Comparison of ENCODE assay signal across 29 mouse cellular contexts in the genomic region with DNA sequence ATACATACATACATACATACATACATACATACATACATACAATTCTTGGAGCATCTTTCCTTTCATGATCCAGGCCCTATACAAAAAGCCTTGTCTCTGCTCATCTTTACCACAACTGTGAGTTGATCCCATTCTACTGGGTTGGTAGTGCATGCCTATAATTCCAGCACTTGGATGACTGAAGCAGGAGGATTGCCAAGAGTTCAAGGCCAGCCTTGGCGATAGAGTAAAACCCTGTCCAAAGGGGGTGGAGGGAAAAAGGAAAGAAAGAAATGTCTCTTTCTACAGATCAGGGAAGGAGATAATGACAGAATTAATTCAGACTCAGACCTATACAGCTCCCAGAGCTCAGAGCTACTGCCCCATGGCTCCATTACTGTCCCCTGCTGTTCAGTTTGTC. TPM values are rescaled to one million over a fixed set of nuclear protein-coding genes. Genes with fewer than 3 reads are reported as not detected.
DNase-seq lines count a peak whose midpoint lies in the region; ATAC-seq lines count a peak whose summit lies in the region.
"Had no signal": no experiment of that assay in that cellular context is flagged by ENCODE, and none has a peak within 500 bp of the region (broad histone marks: within the 10 kb centered on the region; RNA-seq: fewer than 3 reads in every experiment).

No protein-coding gene starts in this region.

- H3K4me2 ChIP-seq in neural tube, embryonic 13.5 days: no peak overlapping the region
- H3K4me2 ChIP-seq in liver, embryonic 12.5 days: no peak overlapping the region
- H3K4me2 ChIP-seq: embryonic facial prominence, embryonic 13.5 days; embryonic facial prominence, embryonic 15.5 days; forebrain, embryonic 12.5 days; forebrain, embryonic 15.5 days had no signal

- DNase-seq in adrenal gland, adult 2 months: peak; percentile 43
- no peak for DNase-seq in adrenal gland, postnatal 4 days (ENCODE audit: low spot score in 2 of 2)
- DNase-seq in neural tube, embryonic 10.5 days (ENCODE audit: extremely low spot score, low spot score): no peak
- DNase-seq in adrenal gland, postnatal 14 days: peak; percentile 27
- peak; percentile 44 to 58 for DNase-seq in adrenal gland, postnatal 36 days
- no peak for DNase-seq in layer of hippocampus, postnatal 36 days
- DNase-seq: B cell, adult 2 months; cerebellum, adult 11 months; cerebellum, adult 18-20 months; cerebellum, adult 8-10 months; cerebellum, adult 9-11 months; cerebellum, postnatal 14 days; cerebellum, postnatal 36 days; embryo, embryonic 11 days; forebrain, postnatal 0 days had no signal

- no peak overlapping the region for H3K9ac ChIP-seq in neural tube, embryonic 13.5 days
- no peak overlapping the region for H3K9ac ChIP-seq in liver, embryonic 12.5 days
- H3K9ac ChIP-seq: embryonic facial prominence, embryonic 13.5 days; embryonic facial prominence, embryonic 15.5 days; forebrain, embryonic 12.5 days; forebrain, embryonic 15.5 days; forebrain, postnatal 0 days had no signal

- H3K36me3 ChIP-seq in neural tube, embryonic 13.5 days: no peaks in the 10 kb centered on the region
- no peaks in the 10 kb centered on the region for H3K36me3 ChIP-seq in liver, embryonic 12.5 days
- H3K36me3 ChIP-seq: embryonic facial prominence, embryonic 13.5 days; embryonic facial prominence, embryonic 15.5 days; forebrain, embryonic 10.5 days; forebrain, embryonic 12.5 days; forebrain, embryonic 15.5 days; G1E had no signal

- no peaks in the 10 kb centered on the region for H3K9me3 ChIP-seq in neural tube, embryonic 13.5 days
- H3K9me3 ChIP-seq in liver, embryonic 12.5 days (replicated peaks): no peaks in the 10 kb centered on the region
- H3K9me3 ChIP-seq: embryonic facial prominence, embryonic 13.5 days; embryonic facial prominence, embryonic 15.5 days; forebrain, embryonic 10.5 days; forebrain, embryonic 12.5 days; forebrain, embryonic 15.5 days; G1E had no signal

- ATAC-seq in neural tube, embryonic 13.5 days (ENCODE audit: low read depth): no peak
- ATAC-seq in liver, embryonic 12.5 days: no peak
- ATAC-seq: CD4-positive, CD25-positive, alpha-beta regulatory T cell, adult 4 months; forebrain, embryonic 15.5 days; forebrain, postnatal 0 days had no signal

- 94% methylated on average over 1 of the region's 1 CpGs for WGBS in neural tube, embryonic 13.5 days
- 79% methylated on average over 1 of the region's 1 CpGs for WGBS in liver, embryonic 12.5 days (ENCODE audit: insufficient replicate concordance)

- no peaks in the 10 kb centered on the region for H3K27me3 ChIP-seq in neural tube, embryonic 13.5 days
- H3K27me3 ChIP-seq in liver, embryonic 12.5 days (replicated peaks): peaks cover 18% of the 10 kb centered on the region
- H3K27me3 ChIP-seq: embryonic facial prominence, embryonic 13.5 days; embryonic facial prominence, embryonic 15.5 days; forebrain, embryonic 15.5 days had no signal

- no peak overlapping the region for H3K4me3 ChIP-seq in neural tube, embryonic 13.5 days
- H3K4me3 ChIP-seq in liver, embryonic 12.5 days: no peak overlapping the region
- H3K4me3 ChIP-seq: embryonic facial prominence, embryonic 13.5 days; embryonic facial prominence, embryonic 15.5 days; erythroblast, embryonic 14.5 days; forebrain, embryonic 10.5 days; forebrain, embryonic 12.5 days; forebrain, embryonic 15.5 days had no signal

- H3K4me1 ChIP-seq in neural tube, embryonic 13.5 days (replicated peaks): peaks cover 10% of the 10 kb centered on the region
- no peaks in the 10 kb centered on the region for H3K4me1 ChIP-seq in liver, embryonic 12.5 days
- H3K4me1 ChIP-seq: forebrain, embryonic 10.5 days; forebrain, embryonic 12.5 days; forebrain, embryonic 15.5 days had no signal

- H3K27ac ChIP-seq in neural tube, embryonic 13.5 days (replicated peaks): 0 out of 2 replicates have a peak overlapping the region, but pooled peaks have one; percentile 25
- no peak overlapping the region for H3K27ac ChIP-seq in liver, embryonic 12.5 days
- H3K27ac ChIP-seq: embryonic facial prominence, embryonic 13.5 days; embryonic facial prominence, embryonic 15.5 days; forebrain, embryonic 10.5 days; forebrain, embryonic 12.5 days; forebrain, embryonic 15.5 days had no signal

RNA-seq across cellular contexts. Expression of gene Oprd1, which starts 21.1 kb away (rescaled TPM):
- under 1 TPM; 0.63 to 0.90 TPM for total RNA-seq in adrenal gland, adult 2 months (2021)
- polyA plus RNA-seq in adrenal gland, adult 2 months (2012; rRNA removed): 1.3 and 1.6 TPM in 2 replicates
- total RNA-seq in adrenal gland, postnatal 4 days (2021): under 1 TPM; 0.50 to 0.59 TPM
- 0.77 and 0.96 TPM in 2 replicates for polyA plus RNA-seq in neural tube, embryonic 13.5 days (2015; fragmentation: Nextera tagmentation; extraction: Ambion mirVana)
- total RNA-seq in adrenal gland, postnatal 14 days (2021): 1.3 and 1.4 TPM in 2 replicates
- total RNA-seq in adrenal gland, postnatal 36 days (2021): under 1 TPM; 0.79 to 0.82 TPM
- 10 to 100 TPM; 10.7 to 11.3 TPM for total RNA-seq in layer of hippocampus, postnatal 36 days (2021)
- 0.24 and 0.39 TPM in 2 replicates for polyA plus RNA-seq in liver, embryonic 12.5 days (2016; fragmentation: Nextera tagmentation; extraction: Ambion mirVana)
- total RNA-seq: CH12.LX; common myeloid progenitor, adult 5-6 weeks had no signal
- polyA plus RNA-seq: CD4-positive, CD25-positive, alpha-beta regulatory T cell, adult 4 months; erythroblast, embryonic 14.5 days; forebrain, embryonic 10.5 days; G1E had no signal

RNA-seq across cellular contexts. Expression of gene Epb41, which starts 48.0 kb away (rescaled TPM):
- total RNA-seq in adrenal gland, adult 2 months (2021): 10 to 100 TPM; 59.3 to 66.6 TPM
- polyA plus RNA-seq in adrenal gland, adult 2 months (2012; rRNA removed): 12.2 and 14.7 TPM in 2 replicates
- total RNA-seq in adrenal gland, postnatal 4 days (2021): 10 to 100 TPM; 67.2 to 91.2 TPM
- polyA plus RNA-seq in neural tube, embryonic 13.5 days (2015; fragmentation: Nextera tagmentation; extraction: Ambion mirVana): 95.5 and 113 TPM in 2 replicates
- total RNA-seq in adrenal gland, postnatal 14 days (2021): 112 and 148 TPM in 2 replicates
- 10 to 100 TPM; 45.8 to 63.6 TPM for total RNA-seq in adrenal gland, postnatal 36 days (2021)
- 10 to 100 TPM; 16.9 to 23.7 TPM for total RNA-seq in layer of hippocampus, postnatal 36 days (2021)
- polyA plus RNA-seq in liver, embryonic 12.5 days (2016; fragmentation: Nextera tagmentation; extraction: Ambion mirVana): 177 and 187 TPM in 2 replicates

RNA-seq across cellular contexts. Expression of gene Gm10300, which starts 48.7 kb away (rescaled TPM):
- under 1 TPM in 1 of 2 experiments, not detected in 1; 0.31 TPM for total RNA-seq in adrenal gland, adult 2 months (2021)
- polyA plus RNA-seq in adrenal gland, adult 2 months (2012; rRNA removed): 0.30 and 0.55 TPM in 2 replicates
- under 1 TPM; 0.70 to 0.73 TPM for total RNA-seq in adrenal gland, postnatal 4 days (2021)
- 0.20 TPM in 1 of 2 replicates, not detected in the other for polyA plus RNA-seq in neural tube, embryonic 13.5 days (2015; fragmentation: Nextera tagmentation; extraction: Ambion mirVana)
- 0.19 TPM in 1 of 2 replicates, not detected in the other for total RNA-seq in adrenal gland, postnatal 14 days (2021)
- total RNA-seq in adrenal gland, postnatal 36 days (2021): under 1 TPM in 1 of 2 experiments, not detected in 1; 0.36 TPM
- total RNA-seq in layer of hippocampus, postnatal 36 days (2021): not detected
- 0.42 and 0.45 TPM in 2 replicates for polyA plus RNA-seq in liver, embryonic 12.5 days (2016; fragmentation: Nextera tagmentation; extraction: Ambion mirVana)
- polyA plus RNA-seq: brain, embryonic 14.5 days; CD4-positive, CD25-positive, alpha-beta regulatory T cell, adult 4 months; embryonic facial prominence, embryonic 11.5 days; forebrain, embryonic 10.5 days; forebrain, embryonic 15.5 days; forebrain, postnatal 0 days had no signal

Comparison
In these comparisons a context has a peak if more than half of its experiments do, and no peak if none do; other contexts are left out.
1. DNase-seq: peak in adrenal gland, adult 2 months (single experiment), adrenal gland, postnatal 14 days (single experiment) and adrenal gland, postnatal 36 days (2 of 2); none in adrenal gland, postnatal 4 days (0 of 2), neural tube, embryonic 10.5 days (single experiment) and layer of hippocampus, postnatal 36 days (0 of 2).